Mouse (Mus musculus) stomach, postnatal 0 days (tissue): ENCODE data around the gene F2rl2. TPM values are rescaled to one million over a fixed set of nuclear protein-coding genes. Genes with fewer than 3 reads are reported as not detected.

ENCODE experiments used
- ATAC-seq: fragments of 200-750 bp; cut with Nextera tagmentation; 2 replicates; pipeline ENCODE4 v1.8.0; 2017; ENCODE audit not compliant: low FRiP score, low TSS enrichment
- DNase-seq: peaks from one replicate; pipeline ENCODE4 v3.0.0-alpha.2; 2016; ENCODE audit warnings: low spot score
- H3K27ac ChIP-seq: fragments of 300-500 bp; sonication (generic); replicated peaks from 2 replicates; pipeline ENCODE4 v1.5.1; 2014; ENCODE audit warnings: mild to moderate bottlenecking, control low read depth
- H3K27me3 ChIP-seq: fragments of 300-500 bp; sonication (generic); 2 replicates; pipeline ENCODE4 v1.6.1; 2014; ENCODE audit warnings: low read length; ENCODE audit not compliant: control insufficient read depth, insufficient read depth
- H3K36me3 ChIP-seq: fragments of 300-500 bp; sonication (generic); 2 replicates; pipeline ENCODE4 v1.6.1; 2014; ENCODE audit warnings: low read length, mixed read lengths; ENCODE audit not compliant: control insufficient read depth, insufficient read depth
- H3K4me1 ChIP-seq: fragments of 300-500 bp; sonication (generic); replicated peaks from 2 replicates; pipeline ENCODE4 v1.6.1; 2014; ENCODE audit warnings: antibody characterized with exemption; ENCODE audit not compliant: control insufficient read depth, insufficient read depth
- H3K4me2 ChIP-seq: fragments of 300-500 bp; sonication (generic); replicated peaks from 2 replicates; pipeline ENCODE4 v1.6.1; 2014; ENCODE audit warnings: low read depth, mild to moderate bottlenecking, control low read depth, moderate library complexity
- H3K4me3 ChIP-seq: fragments of 300-500 bp; sonication (generic); 2 replicates; pipeline ENCODE4 v1.5.1; 2014; ENCODE audit warnings: low read depth, low read length, control low read depth
- H3K9ac ChIP-seq: fragments of 300-500 bp; sonication (generic); 2 replicates; pipeline ENCODE4 v1.6.1; 2014; ENCODE audit warnings: mild to moderate bottlenecking, low read length, control low read depth, mixed read lengths
- H3K9me3 ChIP-seq: fragments of 300-500 bp; sonication (generic); 2 replicates; pipeline ENCODE4 v1.6.1; 2016; ENCODE audit warnings: low read length; ENCODE audit not compliant: control insufficient read depth
- CTCF ChIP-seq: IDR thresholded peaks from 2 replicates; pipeline ENCODE4 v1.5.1; 2016; ENCODE audit warnings: antibody characterized with exemption, low read depth, mild to moderate bottlenecking, moderate library complexity
- EP300 ChIP-seq: optimal IDR thresholded peaks from 2 replicates; pipeline ENCODE3; 2016; ENCODE audit warnings: antibody characterized with exemption
- WGBS: fragments of 180-500 bp; shearing (Covaris S2); extraction: QIAGEN DNeasy Blood & Tissue Kit; methylation state at CpG from one replicate; pipeline ENCODE4 v1.1.7; 2014; 5-methylcytosine and 5-hydroxymethylcytosine counted together
- polyA plus RNA-seq: library from polyadenylated mRNA; unstranded; fragments of >200 nt; fragmentation: Nextera tagmentation; extraction: Ambion mirVana; gene quantifications from 2 replicates; pipeline ENCODE4 v1.2.1, GENCODE M21; 2015

The F2rl2 gene
- polyA plus RNA-seq, 1 experiment from 2014 or later: 0.21 TPM

- H3K4me1 ChIP-seq: no peaks in the 10 kb centered on the region
- 66% methylated on average over 9 of the region's 9 CpGs for WGBS
- no peak overlapping the region for H3K4me2 ChIP-seq
- H3K4me3 ChIP-seq: no peak overlapping the region
- ATAC-seq (no peak), DNase-seq (no peak)
- H3K27me3 ChIP-seq: no peaks in the 10 kb centered on the region
- H3K9ac ChIP-seq: no peak overlapping the region
- peaks cover 3% of the 10 kb centered on the region; the same call in 1 of the 2 replicates for H3K36me3 ChIP-seq
- no peaks in the 10 kb centered on the region for H3K9me3 ChIP-seq
- TF ChIP-seq CTCF: no peak
- H3K27ac ChIP-seq: no peak overlapping the region
Observed at GRCm38 (mm10) chr13:95671108-95671897, 25.4 kb upstream of the F2rl2 start.

- DNase-seq (no peak), ATAC-seq (no peak)
- no peak overlapping the region for H3K4me3 ChIP-seq
- H3K9ac ChIP-seq: no peak overlapping the region
- no peaks in the 10 kb centered on the region for H3K27me3 ChIP-seq
- H3K4me1 ChIP-seq: no peaks in the 10 kb centered on the region
- WGBS: 91% methylated on average over 7 of the region's 7 CpGs
- no peaks in the 10 kb centered on the region for H3K9me3 ChIP-seq
- no peak overlapping the region for H3K4me2 ChIP-seq
- peaks cover 3% of the 10 kb centered on the region; the same call in 1 of the 2 replicates for H3K36me3 ChIP-seq
- TF ChIP-seq EP300: no peak
- no peak for TF ChIP-seq CTCF
- no peak overlapping the region for H3K27ac ChIP-seq
Observed at GRCm38 (mm10) chr13:95672372-95672771, 24.3 kb upstream of the F2rl2 start.

- H3K27ac ChIP-seq: no peak overlapping the region
- no peak for DNase-seq
- WGBS: 87% methylated on average over 5 of the region's 5 CpGs
- H3K27me3 ChIP-seq: no peaks in the 10 kb centered on the region
- TF ChIP-seq CTCF: no peak
- no peak for TF ChIP-seq EP300
- no peak overlapping the region for H3K4me2 ChIP-seq
- 0 out of 2 replicates have a peak, but pooled peaks cover 3% of the 10 kb centered on the region for H3K36me3 ChIP-seq
- ATAC-seq: no peak
- no peak overlapping the region for H3K9ac ChIP-seq
- H3K9me3 ChIP-seq: no peaks in the 10 kb centered on the region
- H3K4me3 ChIP-seq: no peak overlapping the region
- H3K4me1 ChIP-seq: no peaks in the 10 kb centered on the region
Observed at GRCm38 (mm10) chr13:95679078-95679477, 17.6 kb upstream of the F2rl2 start.

GRCm38 (mm10) chr13:95679491-95679941 is 17.1 kb upstream of the F2rl2 start:
- WGBS: 90% methylated on average over 4 of the region's 4 CpGs
- Histone ChIP-seq H3K9me3 (no peaks in the 10 kb centered on the region), H3K4me1 (no peaks in the 10 kb centered on the region), H3K36me3 (0 out of 2 replicates have a peak, but pooled peaks cover 3% of the 10 kb centered on the region), H3K27me3 (no peaks in the 10 kb centered on the region), H3K4me3 (no peak overlapping the region), H3K4me2 (no peak overlapping the region), H3K27ac (no peak overlapping the region), H3K9ac (no peak overlapping the region)
- DNase-seq: no peak
- ATAC-seq: no peak
- TF ChIP-seq CTCF (no peak), EP300 (no peak)

DNA sequence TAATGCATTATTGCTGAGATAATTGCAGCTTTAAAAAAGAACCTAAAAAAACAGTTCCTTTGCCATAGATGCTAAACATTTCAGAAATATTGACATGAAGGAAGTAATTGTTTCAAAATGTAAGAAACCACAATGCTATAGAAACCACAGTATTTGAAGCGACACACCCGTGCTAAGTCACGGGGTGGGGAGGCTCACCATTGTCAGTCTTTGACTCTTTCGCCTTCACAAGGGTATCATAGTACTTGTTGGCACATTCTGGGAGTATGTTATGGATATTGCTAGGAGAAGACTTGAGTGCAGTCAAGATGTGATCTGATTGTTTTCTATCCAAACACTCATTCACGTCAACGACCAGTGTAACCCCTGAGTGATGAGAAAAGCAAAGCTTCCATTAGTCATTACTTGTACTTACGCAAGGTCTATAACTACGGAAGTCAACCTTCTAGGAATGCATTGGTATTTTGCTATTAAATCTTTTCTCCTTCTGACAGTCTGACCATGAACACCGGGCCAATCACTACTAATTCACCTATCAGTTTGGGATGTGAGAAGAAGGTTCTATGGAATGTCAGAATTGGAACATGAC is 11.9 kb upstream of the F2rl2 start:
- DNase-seq (no peak), ATAC-seq (no peak)
- H3K4me2 ChIP-seq: no peak overlapping the region
- H3K36me3 ChIP-seq: 0 out of 2 replicates have a peak, but pooled peaks cover 3% of the 10 kb centered on the region
- no peak overlapping the region for H3K4me3 ChIP-seq
- TF ChIP-seq CTCF: no peak
- TF ChIP-seq EP300: no peak
- no peaks in the 10 kb centered on the region for H3K4me1 ChIP-seq
- no peak overlapping the region for H3K27ac ChIP-seq
- no peak overlapping the region for H3K9ac ChIP-seq
- H3K9me3 ChIP-seq: no peaks in the 10 kb centered on the region
- no peaks in the 10 kb centered on the region for H3K27me3 ChIP-seq
- WGBS: 86% methylated on average over 9 of the region's 9 CpGs

GRCm38 (mm10) chr13:95685736-95686135 is 10.9 kb upstream of the F2rl2 start:
- H3K9me3 ChIP-seq: no peaks in the 10 kb centered on the region
- no peak overlapping the region for H3K4me2 ChIP-seq
- H3K27me3 ChIP-seq: no peaks in the 10 kb centered on the region
- WGBS: 65% methylated on average over 5 of the region's 5 CpGs
- TF ChIP-seq CTCF (no peak), EP300 (no peak)
- DNase-seq (no peak), ATAC-seq (no peak)
- H3K4me3 ChIP-seq: no peak overlapping the region
- H3K27ac ChIP-seq: no peak overlapping the region
- H3K9ac ChIP-seq: no peak overlapping the region
- 0 out of 2 replicates have a peak, but pooled peaks cover 3% of the 10 kb centered on the region for H3K36me3 ChIP-seq
- no peaks in the 10 kb centered on the region for H3K4me1 ChIP-seq
